Mouse (Mus musculus) CH12.LX (cell line): Measurements from ENCODE around the gene S100a1.

Source experiments
- CTCF ChIP-seq, 2 experiments: IDR thresholded peaks in 1 of 2; conservative IDR thresholded peaks in 1 of 2; 2 replicates each; pipeline ENCODE4 v1.5.1; 2011 to 2012; ENCODE audit warnings: low read depth in 2 of 2, low read length in 2 of 2, improper control_type of control experiment in 1 of 2, inconsistent platforms in 1 of 2, mild to moderate bottlenecking in 1 of 2, moderate library complexity in 1 of 2
- ELF1 ChIP-seq: IDR thresholded peaks from 2 replicates; pipeline ENCODE4 v1.6.1; 2014; ENCODE audit warnings: low read depth, mild to moderate bottlenecking, inconsistent platforms, low read length, improper control_type of control experiment
- JUND ChIP-seq: conservative IDR thresholded peaks from 2 replicates; pipeline ENCODE4 v1.6.1; 2011; ENCODE audit warnings: low read depth, low read length, improper control_type of control experiment
- KAT2A ChIP-seq: IDR thresholded peaks from 2 replicates; pipeline ENCODE4 v1.6.1; 2012; ENCODE audit warnings: low read length, improper control_type of control experiment, inconsistent platforms; ENCODE audit not compliant: insufficient replicate concordance
- MAX ChIP-seq: IDR thresholded peaks from 2 replicates; pipeline ENCODE4 v1.6.1; 2011; ENCODE audit warnings: low read length, improper control_type of control experiment
- MEF2A ChIP-seq: IDR thresholded peaks from 2 replicates; pipeline ENCODE4 v1.6.1; 2014; ENCODE audit warnings: low read depth, mild to moderate bottlenecking, inconsistent platforms, low read length, improper control_type of control experiment, borderline replicate concordance
- POLR2A ChIP-seq: IDR thresholded peaks from 2 replicates; pipeline ENCODE4 v1.6.1; 2011; ENCODE audit warnings: low read depth, mild to moderate bottlenecking, improper control_type of control experiment, low read length
- RCOR1 ChIP-seq: conservative IDR thresholded peaks from 2 replicates; pipeline ENCODE4 v1.6.1; 2012; ENCODE audit warnings: low read depth, mild to moderate bottlenecking, inconsistent platforms, low read length, improper control_type of control experiment
- SIN3A ChIP-seq: IDR thresholded peaks from 2 replicates; pipeline ENCODE4 v1.6.1; 2012; ENCODE audit warnings: low read length, improper control_type of control experiment, inconsistent platforms
- TBP ChIP-seq: conservative IDR thresholded peaks from 2 replicates; pipeline ENCODE4 v1.6.1; 2011; ENCODE audit warnings: low read depth, low read length, improper control_type of control experiment
- ZNF384 ChIP-seq: IDR thresholded peaks from 2 replicates; pipeline ENCODE4 v1.6.1; 2012; ENCODE audit warnings: low read depth, low read length, improper control_type of control experiment, inconsistent platforms

DNA sequence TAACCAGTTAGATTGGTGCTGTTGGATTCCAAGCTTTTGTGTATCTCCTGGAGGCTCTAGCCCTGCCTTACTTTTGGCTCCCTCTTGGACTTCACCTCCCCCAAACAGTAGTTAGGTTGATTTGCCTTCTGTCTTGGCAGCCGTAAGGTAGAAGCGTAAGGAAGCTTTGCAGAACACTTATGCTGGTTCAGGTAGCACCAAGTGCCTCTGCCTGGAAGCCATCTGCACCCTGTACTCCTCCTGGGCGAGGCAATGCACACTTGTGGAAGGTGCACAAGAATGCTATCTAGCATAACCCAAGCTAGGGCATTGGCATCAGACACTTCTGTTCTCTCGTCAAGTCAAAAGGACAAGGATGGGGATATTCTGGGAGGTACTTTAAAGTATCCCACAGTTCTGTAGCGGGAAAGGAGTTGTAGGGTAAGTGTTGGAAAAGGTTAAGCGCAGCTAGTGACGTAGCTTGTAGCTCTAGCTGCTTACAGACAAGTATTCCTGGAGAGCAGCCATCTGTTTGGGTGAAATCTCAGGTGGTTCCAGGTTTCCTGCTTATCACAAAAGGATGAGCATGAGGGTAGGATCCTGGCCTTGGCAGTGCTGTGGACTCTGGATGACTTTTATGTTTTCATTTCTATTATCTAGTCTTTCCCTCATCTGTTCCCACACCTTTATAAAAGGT, 18.2 kb downstream of the S100a1 start:
- TF ChIP-seq TBP (no peak), CTCF (conservative IDR thresholded peaks at IDR 0.05 in 1 of 2, IDR thresholded peaks at IDR 0.05 in 1 of 2; ENCODE audit: low read depth in 2 of 2, low read length in 2 of 2) (no peak), POLR2A (no peak), SIN3A (no peak), JUND (no peak), RCOR1 (no peak), ZNF384 (no peak), ELF1 (no peak), MEF2A (no peak), MAX (no peak), KAT2A (no peak)
